Mouse (Mus musculus) kidney, postnatal 0 days (tissue): ENCODE measurements around the gene Smim14. TPM values are rescaled to one million over a fixed set of nuclear protein-coding genes. Genes with fewer than 3 reads are reported as not detected.
A peak's percentile ranks its signal among the peaks of the same experiment; 100 is the strongest.

Experiments
- ATAC-seq: fragments of 200-750 bp; cut with Nextera tagmentation; replicated peaks from 2 replicates; pipeline ENCODE4 v1.8.0; 2017; ENCODE audit warnings: low read depth, moderate number of reproducible peaks, moderate TSS enrichment, moderate library complexity; ENCODE audit not compliant: low FRiP score
- DNase-seq: peaks from one replicate; pipeline ENCODE4 v3.0.0-alpha.2; 2016; ENCODE audit warnings: low spot score
- H3K27ac ChIP-seq: fragments of 300-500 bp; sonication (generic); 2 replicates; pipeline ENCODE4 v1.5.1; 2014; ENCODE audit warnings: mild to moderate bottlenecking
- H3K27me3 ChIP-seq: fragments of 300-500 bp; sonication (generic); 2 replicates; pipeline ENCODE4 v1.6.1; 2014; ENCODE audit warnings: low read length, mixed read lengths; ENCODE audit not compliant: insufficient read depth
- H3K36me3 ChIP-seq: fragments of 300-500 bp; sonication (generic); 2 replicates; pipeline ENCODE4 v1.6.1; 2014; ENCODE audit warnings: low read length, mixed read lengths; ENCODE audit not compliant: insufficient read depth
- H3K4me1 ChIP-seq: fragments of 300-500 bp; sonication (generic); replicated peaks from 2 replicates; pipeline ENCODE4 v1.6.1; 2014; ENCODE audit warnings: antibody characterized with exemption, low read length, mixed read lengths; ENCODE audit not compliant: insufficient read depth
- H3K4me2 ChIP-seq: fragments of 300-500 bp; sonication (generic); 2 replicates; pipeline ENCODE4 v1.6.1; 2014; ENCODE audit warnings: mild to moderate bottlenecking, low read length, moderate library complexity, mixed read lengths
- H3K4me3 ChIP-seq: fragments of 300-500 bp; sonication (generic); replicated peaks from 2 replicates; pipeline ENCODE4 v1.5.1; 2014; ENCODE audit warnings: low read depth, low read length
- H3K9ac ChIP-seq: fragments of 300-500 bp; sonication (generic); 2 replicates; pipeline ENCODE4 v1.6.1; 2014; ENCODE audit warnings: low read depth, low read length
- H3K9me3 ChIP-seq: fragments of 300-500 bp; sonication (generic); replicated peaks from 2 replicates; pipeline ENCODE4 v1.6.1; 2016; ENCODE audit warnings: low read length, inconsistent platforms, mixed read lengths
- CTCF ChIP-seq: IDR thresholded peaks from 2 replicates; pipeline ENCODE4 v1.5.1; 2016; ENCODE audit warnings: antibody characterized with exemption, low read depth, mild to moderate bottlenecking, moderate library complexity
- WGBS: fragments of 180-500 bp; shearing (Covaris S2); extraction: QIAGEN DNeasy Blood & Tissue Kit; methylation state at CpG from one replicate; pipeline ENCODE4 v1.1.7; 2014; 5-methylcytosine and 5-hydroxymethylcytosine counted together
- polyA plus RNA-seq: library from polyadenylated mRNA; unstranded; fragments of >200 nt; fragmentation: Nextera tagmentation; extraction: Ambion mirVana; gene quantifications from 2 replicates; pipeline ENCODE4 v1.2.1, GENCODE M21; 2015

Smim14 gene
- 192 and 199 TPM in 2 replicates for polyA plus RNA-seq

DNA sequence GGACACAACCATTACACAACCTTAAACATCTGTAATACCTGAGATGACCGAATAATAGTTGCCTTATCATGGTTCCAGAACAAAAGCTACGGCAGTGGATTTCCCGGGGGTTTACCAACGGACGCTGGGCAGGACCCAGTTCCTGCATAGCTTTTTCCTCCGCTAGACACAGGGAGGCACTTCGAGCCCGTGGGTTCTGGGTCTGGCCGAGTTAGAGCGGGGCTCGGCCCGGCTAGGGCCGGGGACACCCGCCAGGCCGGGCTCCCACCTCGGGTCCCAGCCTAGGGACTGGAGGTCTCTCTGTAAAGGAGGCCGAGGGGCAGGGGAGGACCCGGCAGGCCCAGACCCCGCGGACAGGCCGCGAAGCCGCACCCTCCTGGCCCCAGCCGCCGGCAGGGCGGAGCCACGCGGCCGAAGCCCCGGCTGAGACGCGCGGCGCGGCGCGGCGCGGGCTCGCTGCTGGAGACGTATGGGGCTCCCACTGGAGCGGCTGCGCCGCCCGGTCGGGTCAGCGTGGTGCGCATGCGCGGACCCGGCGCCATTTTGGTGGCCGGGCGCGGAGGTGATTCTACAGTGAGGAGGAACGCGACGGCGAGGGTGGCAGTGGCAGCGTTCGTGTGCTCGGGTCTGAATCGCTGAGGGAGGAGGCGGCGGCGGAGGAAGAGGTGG is at the start of gene Smim14, which contains the start of gene Ube2k:
TSS of gene Smim14 (minus strand) at position 434 of the 669 bp plus-strand sequence.
TSS of gene Ube2k (plus strand) at position 483 of the 669 bp plus-strand sequence.
- H3K27me3 ChIP-seq, result no peaks in the 10 kb centered on the region
- under 1% methylated on average over 65 of the region's 66 CpGs for WGBS
- peak; percentile 20; the same call in 1 of the 2 replicates for TF ChIP-seq CTCF
- peak within 1 kb of the TSS; percentile 94 for H3K9ac ChIP-seq
- no peaks in the 10 kb centered on the region; the same call in 1 of the 2 replicates for H3K4me1 ChIP-seq
- H3K9me3 ChIP-seq, result no peaks in the 10 kb centered on the region
- peak; percentile 94 for DNase-seq
- peak within 1 kb of the TSS; percentile 96 for H3K4me3 ChIP-seq
- peak within 1 kb of the TSS; percentile 77 for H3K4me2 ChIP-seq
- no peaks in the 10 kb centered on the region for H3K36me3 ChIP-seq
- ATAC-seq, result peak; percentile 98
- H3K27ac ChIP-seq, result peak within 1 kb of the TSS; percentile 99

- no peak overlapping the region for H3K4me3 ChIP-seq
- H3K4me2 ChIP-seq, result no peak overlapping the region
- no peak; the same call in 1 of the 2 replicates for ATAC-seq
- no peaks in the 10 kb centered on the region for H3K9me3 ChIP-seq
- no peak overlapping the region for H3K9ac ChIP-seq
- no peak for DNase-seq
- no peaks in the 10 kb centered on the region for H3K4me1 ChIP-seq
- no peaks in the 10 kb centered on the region for H3K27me3 ChIP-seq
- H3K27ac ChIP-seq, result no peak overlapping the region
- H3K36me3 ChIP-seq, result peaks cover 8% of the 10 kb centered on the region; the same call in 1 of the 2 replicates
- no peak for TF ChIP-seq CTCF
- WGBS, result 79% methylated on average over 5 of the region's 5 CpGs
Measured at GRCm38 (mm10) chr5:65586291-65586690, 49.3 kb upstream of the Smim14 start.

GRCm38 (mm10) chr5:65578545-65578944 is 41.6 kb upstream of the Smim14 start:
- DNase-seq (no peak), ATAC-seq (no peak)
- H3K4me3 ChIP-seq, result no peak overlapping the region
- H3K4me1 ChIP-seq, result no peaks in the 10 kb centered on the region
- H3K27ac ChIP-seq, result no peak overlapping the region
- H3K4me2 ChIP-seq, result no peak overlapping the region
- H3K9me3 ChIP-seq, result no peaks in the 10 kb centered on the region
- H3K9ac ChIP-seq, result no peak overlapping the region
- H3K36me3 ChIP-seq, result 0 out of 2 replicates have a peak, but pooled peaks cover 4% of the 10 kb centered on the region
- no peak for TF ChIP-seq CTCF
- H3K27me3 ChIP-seq, result no peaks in the 10 kb centered on the region
- WGBS, result 82% methylated on average over 3 of the region's 3 CpGs

GRCm38 (mm10) chr5:65575896-65576295 is 38.9 kb upstream of the Smim14 start:
- Histone ChIP-seq H3K4me1 (no peaks in the 10 kb centered on the region), H3K4me2 (no peak overlapping the region), H3K4me3 (no peak overlapping the region), H3K27ac (no peak overlapping the region), H3K27me3 (no peaks in the 10 kb centered on the region), H3K36me3 (no peaks in the 10 kb centered on the region), H3K9me3 (no peaks in the 10 kb centered on the region), H3K9ac (no peak overlapping the region)
- TF ChIP-seq CTCF, result no peak
- DNase-seq (no peak), ATAC-seq (no peak)
- 92% methylated on average over 2 of the region's 2 CpGs for WGBS

- H3K27ac ChIP-seq, result no peak overlapping the region
- no peak for DNase-seq
- no peaks in the 10 kb centered on the region for H3K36me3 ChIP-seq
- no peaks in the 10 kb centered on the region for H3K27me3 ChIP-seq
- H3K9me3 ChIP-seq, result no peaks in the 10 kb centered on the region
- ATAC-seq, result no peak
- no peaks in the 10 kb centered on the region for H3K4me1 ChIP-seq
- H3K4me3 ChIP-seq, result no peak overlapping the region
- no peak for TF ChIP-seq CTCF
- H3K9ac ChIP-seq, result no peak overlapping the region
- H3K4me2 ChIP-seq, result no peak overlapping the region
- 73% methylated on average over 2 of the region's 2 CpGs for WGBS
Measured at GRCm38 (mm10) chr5:65574876-65575275, 37.9 kb upstream of the Smim14 start.

- Histone ChIP-seq H3K9ac (no peak overlapping the region), H3K36me3 (peaks cover 3% of the 10 kb centered on the region; the same call in 1 of the 2 replicates), H3K4me2 (no peak overlapping the region), H3K27ac (no peak overlapping the region), H3K9me3 (no peaks in the 10 kb centered on the region), H3K4me3 (no peak overlapping the region), H3K27me3 (no peaks in the 10 kb centered on the region), H3K4me1 (no peaks in the 10 kb centered on the region)
- ATAC-seq (no peak), DNase-seq (no peak)
- WGBS, result 59% methylated on average over 2 of the region's 2 CpGs
- TF ChIP-seq CTCF, result no peak
Measured at GRCm38 (mm10) chr5:65565486-65565885, 28.5 kb upstream of the Smim14 start.
